Mouse (Mus musculus): ENCODE measurements around the gene Taar7e. TPM values are rescaled to one million over a fixed set of nuclear protein-coding genes. Genes with fewer than 3 reads are reported as not detected.
"Not testable (repeated sequence)": the region's sequence is repeated elsewhere in the genome, so short reads cannot be mapped to it uniquely, and the experiment has no call there.

The Taar7e gene
- total RNA-seq (2014; fragmentation: Nextera tagmentation) (not detected in 2 replicates), total RNA-seq (2017) (not detected in 2 replicates)

DNA sequence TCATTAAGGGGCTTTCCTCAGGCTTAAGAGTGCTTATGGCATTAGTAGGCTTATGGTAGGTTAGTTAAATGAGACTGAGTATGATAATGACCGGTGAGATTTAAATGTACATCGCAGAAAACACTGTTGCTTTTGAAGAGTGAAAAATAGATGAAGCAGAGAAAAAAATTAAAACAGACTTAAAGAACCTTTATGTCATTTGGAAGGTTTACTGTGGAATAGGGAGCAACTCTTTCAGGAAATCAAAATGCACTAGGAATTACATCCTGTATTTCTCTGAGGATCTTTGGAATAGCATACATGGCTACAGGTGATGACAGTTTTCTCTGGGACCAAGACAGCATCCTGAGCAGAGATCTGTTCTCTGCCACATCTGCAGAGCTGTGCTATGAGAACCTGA, at the start of gene Taar7e:
TSS of gene Taar7e (plus strand) at position 301 of the 400 bp plus-strand sequence.
- ATAC-seq (replicated peaks; ENCODE audit: low FRiP score, low TSS enrichment, poor library complexity, severe bottlenecking): no peak

GRCm38 (mm10) chr10:23993381-23993780, 44.0 kb upstream of the Taar7e start, which contains the start of gene Taar7a:
Taar7a (minus strand) TSS chr10:23993481.
- no peak for ATAC-seq (replicated peaks; ENCODE audit: low FRiP score, low TSS enrichment, poor library complexity, severe bottlenecking)

- ATAC-seq (replicated peaks; ENCODE audit: low FRiP score, low TSS enrichment, poor library complexity, severe bottlenecking): no peak
Measured at GRCm38 (mm10) chr10:23999639-24000038, 37.8 kb upstream of the Taar7e start, which contains the start of gene Taar7b. Taar7b (plus strand) TSS chr10:23999939.

GRCm38 (mm10) chr10:24006442-24006841, 31.0 kb upstream of the Taar7e start:
- no peak for ATAC-seq (replicated peaks; ENCODE audit: low FRiP score, low TSS enrichment, poor library complexity, severe bottlenecking)

GRCm38 (mm10) chr10:24007034-24007433, 30.4 kb upstream of the Taar7e start:
- peak; percentile 97 for ATAC-seq (replicated peaks; ENCODE audit: low FRiP score, low TSS enrichment, poor library complexity, severe bottlenecking)

DNA sequence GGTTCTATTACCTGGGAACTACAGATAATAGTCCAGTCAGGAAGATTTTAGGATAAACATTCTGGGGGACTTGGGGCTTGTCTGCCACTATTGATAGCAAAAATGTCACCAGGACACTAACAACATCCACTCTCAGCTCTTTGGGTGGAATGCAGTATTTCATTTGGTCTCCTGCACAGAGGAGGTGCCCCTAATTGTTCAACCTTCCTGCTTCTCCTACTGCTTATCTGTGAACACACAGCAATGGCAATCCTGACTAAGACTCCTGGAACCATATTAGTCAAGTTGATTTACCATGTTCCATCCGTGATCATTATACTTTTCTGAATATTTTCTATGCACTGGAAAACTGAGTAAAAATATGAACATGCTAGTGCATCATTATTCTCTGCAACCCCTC, 29.3 kb upstream of the Taar7e start:
- peak; percentile 50 for ATAC-seq (replicated peaks; ENCODE audit: low FRiP score, low TSS enrichment, poor library complexity, severe bottlenecking)

- ATAC-seq (replicated peaks; ENCODE audit: low FRiP score, low TSS enrichment, poor library complexity, severe bottlenecking): no peak
Measured at GRCm38 (mm10) chr10:24026922-24027321, 10.5 kb upstream of the Taar7e start, which contains the start of gene Taar7d. Taar7d (plus strand) TSS chr10:24027222.

DNA sequence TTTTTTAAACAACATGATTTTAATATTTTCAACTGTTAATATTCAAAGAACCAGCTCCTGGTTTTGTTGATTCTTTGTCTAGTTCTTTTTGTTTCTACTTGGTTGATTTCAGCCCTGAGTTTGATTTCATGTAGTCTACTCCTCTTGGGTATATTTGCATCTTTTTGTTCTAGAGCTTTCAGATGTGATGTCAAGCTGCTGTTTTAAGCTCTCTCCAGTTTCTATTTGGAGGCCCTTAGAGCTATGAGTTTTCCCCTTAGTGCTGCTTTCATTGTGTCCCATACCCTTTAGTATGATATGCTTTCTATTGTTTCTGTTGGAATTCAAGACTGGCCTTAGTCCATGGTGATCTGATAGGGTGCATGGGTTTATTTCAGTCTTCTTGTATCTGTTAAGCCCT, 6.1 kb upstream of the Taar7e start:
- no peak for ATAC-seq (replicated peaks; ENCODE audit: low FRiP score, low TSS enrichment, poor library complexity, severe bottlenecking)

GRCm38 (mm10) chr10:24040120-24040869, 2.9 kb downstream of the Taar7e start:
- peak; percentile 98 for ATAC-seq (replicated peaks; ENCODE audit: low FRiP score, low TSS enrichment, poor library complexity, severe bottlenecking)

- no peak for ATAC-seq (replicated peaks; ENCODE audit: low FRiP score, low TSS enrichment, poor library complexity, severe bottlenecking)
Measured at GRCm38 (mm10) chr10:24049210-24049609, 11.8 kb downstream of the Taar7e start, which contains the start of gene Taar7f. Taar7f (plus strand) TSS chr10:24049510.

- peak; percentile 98 for ATAC-seq (replicated peaks; ENCODE audit: low FRiP score, low TSS enrichment, poor library complexity, severe bottlenecking)
Measured at GRCm38 (mm10) chr10:24052039-24052438, 14.6 kb downstream of the Taar7e start.

GRCm38 (mm10) chr10:24058986-24059385, 21.6 kb downstream of the Taar7e start:
- no peak for ATAC-seq (replicated peaks; ENCODE audit: low FRiP score, low TSS enrichment, poor library complexity, severe bottlenecking)

- ATAC-seq (replicated peaks; ENCODE audit: low FRiP score, low TSS enrichment, poor library complexity, severe bottlenecking): not testable (repeated sequence)
Measured at GRCm38 (mm10) chr10:24074751-24075150, 37.3 kb downstream of the Taar7e start.

- not testable (repeated sequence) for ATAC-seq (replicated peaks; ENCODE audit: low FRiP score, low TSS enrichment, poor library complexity, severe bottlenecking)
Measured at GRCm38 (mm10) chr10:24076200-24076599, 38.8 kb downstream of the Taar7e start, which contains the start of gene Taar8a. Taar8a (plus strand) TSS chr10:24076500.

GRCm38 (mm10) chr10:24080166-24080565, 42.8 kb downstream of the Taar7e start:
- peak; percentile 91 for ATAC-seq (replicated peaks; ENCODE audit: low FRiP score, low TSS enrichment, poor library complexity, severe bottlenecking)

- no peak for ATAC-seq (replicated peaks; ENCODE audit: low FRiP score, low TSS enrichment, poor library complexity, severe bottlenecking)
Measured at GRCm38 (mm10) chr10:24085936-24086335, 48.5 kb downstream of the Taar7e start.

DNA sequence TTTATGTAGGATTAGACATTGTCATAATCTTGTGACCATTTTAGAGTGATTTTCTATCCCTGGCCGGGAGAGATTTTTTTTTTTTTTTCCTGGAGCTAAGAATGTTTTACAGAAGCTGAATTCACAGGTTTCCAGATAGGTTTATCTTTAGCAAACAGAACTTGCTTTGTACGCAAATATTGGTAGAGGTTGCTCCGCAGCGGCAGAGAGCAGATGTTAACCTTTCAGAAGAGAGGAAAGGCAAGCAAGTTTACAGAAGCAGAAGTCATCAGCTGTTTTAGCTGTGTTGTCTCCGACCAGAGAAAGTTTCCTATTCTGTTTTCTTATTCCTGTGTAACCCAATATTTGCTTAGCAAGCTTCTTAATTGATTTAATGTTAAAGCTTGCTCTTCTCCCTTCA, 49.1 kb downstream of the Taar7e start:
- ATAC-seq (replicated peaks; ENCODE audit: low FRiP score, low TSS enrichment, poor library complexity, severe bottlenecking): no peak

GRCm38 (mm10) chr10:24087168-24087567, 49.8 kb downstream of the Taar7e start:
- no peak for ATAC-seq (replicated peaks; ENCODE audit: low FRiP score, low TSS enrichment, poor library complexity, severe bottlenecking)

Measured in megakaryocyte-erythroid progenitor cell, adult 5-6 weeks (primary cell).